Mouse (Mus musculus) kidney, embryonic 16.5 days (tissue): ENCODE data around the gene Dydc1. TPM values are rescaled to one million over a fixed set of nuclear protein-coding genes. Genes with fewer than 3 reads are reported as not detected.
"Not testable (repeated sequence)": the region's sequence is repeated elsewhere in the genome, so short reads cannot be mapped to it uniquely, and the experiment has no call there.

Experiments used
- ATAC-seq: fragments of 200-750 bp; cut with Nextera tagmentation; 2 replicates; pipeline ENCODE4 v1.8.0; 2017; ENCODE audit warnings: moderate TSS enrichment; ENCODE audit not compliant: low FRiP score, low TSS enrichment
- H3K27ac ChIP-seq: fragments of 300-500 bp; sonication (generic); 2 replicates; pipeline ENCODE4 v1.5.1; 2014; ENCODE audit warnings: low read length
- H3K27me3 ChIP-seq: fragments of 300-500 bp; sonication (generic); 2 replicates; pipeline ENCODE4 v1.6.1; 2014; ENCODE audit warnings: low read length, control low read depth, mixed read lengths; ENCODE audit not compliant: insufficient read depth
- H3K36me3 ChIP-seq: fragments of 300-500 bp; sonication (generic); 2 replicates; pipeline ENCODE4 v1.6.1; 2014; ENCODE audit warnings: low read length, control low read depth, mixed read lengths; ENCODE audit not compliant: insufficient read depth
- H3K4me1 ChIP-seq: fragments of 300-500 bp; sonication (generic); 2 replicates; pipeline ENCODE4 v1.6.1; 2014; ENCODE audit warnings: low read length, control low read depth, mixed read lengths; ENCODE audit not compliant: insufficient read depth
- H3K4me2 ChIP-seq: fragments of 300-500 bp; sonication (generic); replicated peaks from 2 replicates; pipeline ENCODE4 v1.6.1; 2014; ENCODE audit warnings: low read depth, low read length
- H3K4me3 ChIP-seq: fragments of 300-500 bp; sonication (generic); 2 replicates; pipeline ENCODE4 v1.5.1; 2014; ENCODE audit warnings: mild to moderate bottlenecking, low read length
- H3K9ac ChIP-seq: fragments of 300-500 bp; sonication (generic); replicated peaks from 2 replicates; pipeline ENCODE4 v1.6.1; 2014; ENCODE audit warnings: low read length
- H3K9me3 ChIP-seq: fragments of 300-500 bp; sonication (generic); 2 replicates; pipeline ENCODE4 v1.6.1; 2016; ENCODE audit warnings: low read length, control low read depth
- WGBS: fragments of 180-500 bp; shearing (Covaris S2); extraction: QIAGEN DNeasy Blood & Tissue Kit; methylation state at CpG from one replicate; pipeline ENCODE4 v1.1.7; 2014; 5-methylcytosine and 5-hydroxymethylcytosine counted together
- polyA plus RNA-seq: library from polyadenylated mRNA; unstranded; fragments of >200 nt; fragmentation: Nextera tagmentation; extraction: Ambion mirVana; gene quantifications from 2 replicates; pipeline ENCODE4 v1.2.1, GENCODE M21; 2015

Dydc1 gene
- polyA plus RNA-seq, 1 experiment from 2014 or later, result not detected

DNA sequence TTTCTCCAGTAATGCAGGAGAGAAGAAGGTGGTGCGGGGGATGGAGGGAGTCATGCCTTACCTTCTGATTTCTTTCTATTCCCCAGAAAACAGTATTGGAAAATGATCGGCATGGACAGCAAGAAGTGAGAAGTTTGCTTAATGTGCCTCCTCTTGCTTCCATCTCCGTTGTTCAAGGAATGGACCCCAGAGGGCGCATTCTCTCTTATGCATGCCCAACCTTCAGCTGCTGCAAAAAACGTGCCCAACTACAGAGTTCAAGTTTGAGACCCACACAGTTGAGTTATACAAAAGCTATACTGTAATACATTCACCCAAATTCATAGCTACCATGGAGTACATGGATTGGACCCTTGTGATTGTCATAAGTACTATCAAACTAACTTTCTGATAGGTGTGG is 20.2 kb upstream of the Dydc1 start:
- Histone ChIP-seq H3K4me3 (no peak overlapping the region), H3K27ac (no peak overlapping the region), H3K9ac (no peak overlapping the region), H3K36me3 (no peaks in the 10 kb centered on the region), H3K4me2 (no peak overlapping the region), H3K9me3 (no peaks in the 10 kb centered on the region), H3K4me1 (no peaks in the 10 kb centered on the region), H3K27me3 (no peaks in the 10 kb centered on the region)
- ATAC-seq, result no peak
- WGBS, result 76% methylated on average over 5 of the region's 5 CpGs

DNA sequence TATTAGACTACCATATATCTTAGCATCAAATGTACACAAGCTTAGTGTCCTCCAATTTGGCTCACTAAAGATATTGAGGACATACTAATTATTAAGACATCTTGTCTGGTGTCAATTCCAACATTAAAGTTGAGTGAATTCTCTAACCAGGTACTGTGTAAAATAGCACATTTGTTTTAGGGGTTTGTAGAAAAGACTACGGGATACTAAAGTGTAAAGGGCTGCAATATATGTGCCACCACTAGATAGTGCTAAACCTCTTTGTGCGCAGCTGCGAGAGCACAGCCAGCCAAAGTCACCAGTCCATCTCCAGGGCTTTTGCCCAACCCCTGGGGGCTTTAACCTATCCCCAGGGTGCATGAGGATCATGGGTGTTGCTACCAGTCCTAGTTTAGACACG is 19.5 kb upstream of the Dydc1 start:
- H3K4me2 ChIP-seq, H3K9ac ChIP-seq, H3K36me3 ChIP-seq, ATAC-seq, H3K9me3 ChIP-seq, H3K27ac ChIP-seq, H3K27me3 ChIP-seq, H3K4me1 ChIP-seq, H3K4me3 ChIP-seq: not testable (repeated sequence)
- WGBS, result 65% methylated on average over 3 of the region's 4 CpGs

DNA sequence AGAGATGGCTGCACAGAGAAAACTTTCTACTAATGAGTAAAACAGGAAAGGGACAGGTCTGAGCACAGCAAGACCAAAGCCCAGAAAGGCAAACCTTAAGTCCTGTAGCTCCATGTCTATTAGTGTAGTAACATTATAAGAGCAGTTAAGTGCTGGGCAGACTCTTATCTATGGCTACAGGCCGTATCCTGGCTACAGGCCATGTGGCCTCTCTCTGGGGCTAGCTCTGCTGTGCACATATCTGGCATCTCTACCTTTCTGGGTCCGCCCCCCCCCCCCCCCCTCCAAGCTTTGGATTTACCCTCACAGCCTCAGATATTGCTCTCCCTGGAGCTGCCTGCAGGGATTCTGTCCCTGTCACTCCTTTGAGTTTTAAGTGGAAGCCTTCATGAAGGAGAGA is 7.5 kb upstream of the Dydc1 start:
- Histone ChIP-seq H3K4me3 (no peak overlapping the region), H3K4me2 (no peak overlapping the region), H3K27ac (no peak overlapping the region), H3K9me3 (no peaks in the 10 kb centered on the region), H3K4me1 (no peaks in the 10 kb centered on the region), H3K36me3 (no peaks in the 10 kb centered on the region), H3K9ac (no peak overlapping the region), H3K27me3 (no peaks in the 10 kb centered on the region)
- no peak for ATAC-seq
- 58% methylated on average over 1 of the region's 2 CpGs for WGBS

DNA sequence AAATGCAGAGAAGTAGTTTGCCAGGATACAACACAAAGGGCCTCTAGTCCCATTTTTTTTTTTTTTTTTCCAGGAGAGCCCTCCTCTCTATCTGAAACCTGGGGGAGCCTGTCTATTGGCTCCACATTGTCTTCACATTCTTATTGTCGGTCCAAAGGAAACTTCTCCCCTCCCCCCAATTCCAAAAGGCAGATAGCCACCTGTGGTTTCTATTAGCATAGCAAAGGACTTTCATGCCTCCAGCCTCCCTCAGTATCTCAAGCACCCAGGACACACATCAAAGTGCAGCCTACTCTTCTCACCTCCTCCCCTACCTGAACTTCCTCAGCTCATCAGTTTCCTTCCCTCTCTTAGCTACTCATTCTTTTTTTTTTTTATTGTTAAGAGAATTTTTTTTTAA is 6.3 kb upstream of the Dydc1 start:
- no peak overlapping the region for H3K4me3 ChIP-seq
- WGBS, result 7% methylated on average over 1 of the region's 1 CpGs
- no peaks in the 10 kb centered on the region for H3K4me1 ChIP-seq
- no peaks in the 10 kb centered on the region for H3K9me3 ChIP-seq
- H3K4me2 ChIP-seq, result no peak overlapping the region
- no peak for ATAC-seq
- H3K36me3 ChIP-seq, result no peaks in the 10 kb centered on the region
- H3K9ac ChIP-seq, result no peak overlapping the region
- no peak overlapping the region for H3K27ac ChIP-seq
- no peaks in the 10 kb centered on the region for H3K27me3 ChIP-seq

DNA sequence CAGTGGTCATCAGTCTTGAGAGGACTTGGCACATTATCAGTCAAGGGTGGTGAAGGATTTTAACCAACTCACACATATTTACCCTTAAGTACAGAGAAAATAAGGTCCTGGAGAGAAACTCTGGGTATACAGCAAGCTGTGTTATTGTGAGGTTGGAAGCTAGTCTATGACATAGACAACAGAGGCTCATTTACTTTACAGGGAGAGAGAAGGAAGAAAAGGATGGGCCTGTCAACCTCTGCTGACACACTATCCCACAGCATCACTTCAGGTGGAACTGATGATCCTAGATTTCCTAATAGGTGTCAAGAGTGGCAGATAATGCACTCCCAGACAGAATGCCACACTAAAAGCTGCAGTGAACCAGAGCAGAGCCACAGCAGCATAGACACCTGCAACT is 3.6 kb upstream of the Dydc1 start, which contains the start of gene Dydc2:
Gene Dydc2, minus strand, starts transcription at position 101 of the 400 bp plus-strand sequence.
- H3K27ac ChIP-seq, result no peak within 1 kb of the TSS
- no peaks in the 10 kb centered on the region for H3K9me3 ChIP-seq
- no peak within 1 kb of the TSS for H3K4me3 ChIP-seq
- H3K4me2 ChIP-seq, result no peak within 1 kb of the TSS
- no peak for ATAC-seq
- H3K36me3 ChIP-seq, result no peaks in the 10 kb centered on the region
- no peak within 1 kb of the TSS for H3K9ac ChIP-seq
- no peaks in the 10 kb centered on the region for H3K27me3 ChIP-seq
- no peaks in the 10 kb centered on the region for H3K4me1 ChIP-seq

DNA sequence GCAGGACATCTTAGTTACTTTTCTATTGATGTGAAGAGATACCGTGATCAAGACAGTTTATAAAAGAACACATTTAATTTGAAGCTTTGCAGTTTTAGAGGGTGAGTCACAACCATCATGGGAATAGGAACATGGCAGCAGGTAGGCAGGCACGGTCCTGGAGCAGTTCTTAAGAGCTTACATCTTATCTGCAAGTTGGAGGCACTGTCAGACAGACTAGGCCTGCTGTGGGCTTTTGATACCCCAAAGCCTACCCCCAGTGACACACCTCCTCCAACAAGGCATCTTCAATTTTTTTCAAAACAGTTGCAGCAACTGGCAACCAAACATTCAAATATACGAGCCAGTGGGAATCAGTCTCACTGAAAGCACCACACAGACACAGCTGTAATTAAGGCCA is 2.4 kb upstream of the Dydc1 start:
- Histone ChIP-seq H3K9ac (no peak overlapping the region), H3K27me3 (no peaks in the 10 kb centered on the region), H3K27ac (no peak overlapping the region), H3K4me2 (no peak overlapping the region), H3K4me3 (no peak overlapping the region), H3K4me1 (no peaks in the 10 kb centered on the region), H3K36me3 (no peaks in the 10 kb centered on the region), H3K9me3 (no peaks in the 10 kb centered on the region)
- no peak for ATAC-seq
- 79% methylated on average over 3 of the region's 3 CpGs for WGBS

DNA sequence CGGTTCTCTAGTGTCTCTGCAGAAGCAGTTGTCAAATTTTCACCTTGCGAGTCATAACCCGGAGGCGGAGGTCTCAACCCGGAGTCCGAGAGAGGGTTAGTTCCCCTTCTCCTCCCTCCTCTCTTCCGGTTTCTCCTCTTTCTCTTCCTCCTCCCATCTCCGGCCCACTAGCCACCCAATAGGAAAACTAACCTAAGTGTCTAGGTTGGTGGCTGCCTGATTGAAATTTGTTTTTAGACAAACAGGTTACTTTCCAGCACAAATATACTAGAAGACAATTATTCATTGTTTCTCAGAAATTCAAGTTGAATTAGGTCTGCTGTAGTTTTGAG is 199 bp downstream of the Dydc1 start:
- H3K9ac ChIP-seq, result 0 out of 2 replicates have a peak overlapping the region, but pooled peaks have one; percentile 12
- 0% methylated on average over 8 of the region's 8 CpGs for WGBS
- H3K4me3 ChIP-seq, result peak overlapping the region; percentile 51
- no peaks in the 10 kb centered on the region for H3K9me3 ChIP-seq
- ATAC-seq, result peak; percentile 61; the same call in 1 of the 2 replicates
- H3K27ac ChIP-seq, result no peak overlapping the region
- H3K27me3 ChIP-seq, result no peaks in the 10 kb centered on the region
- H3K4me1 ChIP-seq, result no peaks in the 10 kb centered on the region
- H3K36me3 ChIP-seq, result no peaks in the 10 kb centered on the region
- H3K4me2 ChIP-seq, result peak overlapping the region; percentile 73

DNA sequence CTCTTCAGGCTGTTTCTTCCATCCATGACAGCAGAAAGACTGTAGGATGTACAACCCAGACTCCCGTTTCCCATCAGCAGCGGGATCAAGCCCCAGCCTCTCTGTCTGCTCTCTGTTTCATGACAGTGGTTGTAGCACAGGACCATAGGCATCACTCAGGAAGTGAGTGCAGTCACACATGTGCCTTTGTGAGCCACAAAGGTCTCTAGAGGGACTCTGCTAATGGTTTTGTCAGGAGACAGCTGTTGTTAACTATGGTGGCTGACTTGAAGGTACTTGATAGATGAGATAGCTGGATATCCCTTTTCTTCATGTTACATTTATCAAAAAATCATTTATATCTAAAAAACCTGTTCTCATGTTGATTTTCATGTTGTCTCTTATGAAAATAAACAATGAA is 9.7 kb downstream of the Dydc1 start:
- H3K4me3 ChIP-seq, result no peak overlapping the region
- WGBS, result 86% methylated on average over 2 of the region's 2 CpGs
- H3K36me3 ChIP-seq, result no peaks in the 10 kb centered on the region
- H3K4me2 ChIP-seq, result no peak overlapping the region
- no peak overlapping the region for H3K9ac ChIP-seq
- H3K4me1 ChIP-seq, result no peaks in the 10 kb centered on the region
- H3K9me3 ChIP-seq, result no peaks in the 10 kb centered on the region
- no peaks in the 10 kb centered on the region for H3K27me3 ChIP-seq
- no peak for ATAC-seq
- no peak overlapping the region for H3K27ac ChIP-seq

DNA sequence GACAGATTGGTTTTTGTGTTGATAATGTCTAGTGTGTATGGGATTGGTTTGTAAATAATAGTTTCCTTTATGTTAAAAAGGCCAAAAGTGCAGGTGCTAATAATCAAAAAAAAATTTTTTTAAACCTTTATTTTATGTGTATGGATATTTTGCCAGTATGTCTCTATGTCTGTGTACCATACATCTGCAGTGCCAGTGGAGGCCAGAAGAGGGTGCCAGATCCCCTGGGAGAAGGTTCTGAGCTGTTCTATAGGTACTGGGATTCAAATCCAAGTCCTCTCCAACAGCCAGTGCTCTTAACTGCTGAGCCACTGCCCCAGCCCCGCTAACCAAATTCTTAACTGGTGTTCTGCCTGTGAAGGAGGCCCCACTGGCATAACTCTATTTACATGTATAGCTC is 14.8 kb downstream of the Dydc1 start:
- no peak for ATAC-seq
- Histone ChIP-seq H3K36me3 (no peaks in the 10 kb centered on the region), H3K27me3 (no peaks in the 10 kb centered on the region), H3K9ac (no peak overlapping the region), H3K4me1 (no peaks in the 10 kb centered on the region), H3K4me2 (no peak overlapping the region), H3K27ac (no peak overlapping the region), H3K4me3 (no peak overlapping the region), H3K9me3 (no peaks in the 10 kb centered on the region)
- 89% methylated on average over 1 of the region's 1 CpGs for WGBS

DNA sequence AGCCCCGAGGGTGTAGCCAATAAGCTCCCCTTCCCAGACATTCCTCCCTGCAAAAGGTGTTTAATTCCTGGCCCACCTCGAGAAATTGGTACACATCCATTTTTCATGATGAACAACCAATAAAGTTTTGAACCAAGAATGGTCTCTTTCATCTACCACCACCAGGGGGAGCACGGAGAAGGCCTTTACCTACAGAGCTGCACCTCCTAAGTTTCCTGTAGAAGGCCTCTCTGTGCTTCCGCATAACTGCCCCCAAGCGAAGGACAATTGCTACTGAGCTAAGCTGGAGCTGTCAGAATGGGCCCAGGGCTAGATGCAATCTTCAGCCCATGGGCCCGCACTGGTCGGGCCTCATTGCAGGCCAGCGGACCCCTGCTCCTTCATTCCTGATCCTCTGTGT is 18.1 kb downstream of the Dydc1 start:
- WGBS, result 49% methylated on average over 8 of the region's 8 CpGs
- Histone ChIP-seq H3K4me1 (no peaks in the 10 kb centered on the region), H3K36me3 (no peaks in the 10 kb centered on the region), H3K4me3 (no peak overlapping the region), H3K9me3 (no peaks in the 10 kb centered on the region), H3K4me2 (no peak overlapping the region), H3K27me3 (no peaks in the 10 kb centered on the region), H3K9ac (no peak overlapping the region), H3K27ac (no peak overlapping the region)
- ATAC-seq, result no peak

DNA sequence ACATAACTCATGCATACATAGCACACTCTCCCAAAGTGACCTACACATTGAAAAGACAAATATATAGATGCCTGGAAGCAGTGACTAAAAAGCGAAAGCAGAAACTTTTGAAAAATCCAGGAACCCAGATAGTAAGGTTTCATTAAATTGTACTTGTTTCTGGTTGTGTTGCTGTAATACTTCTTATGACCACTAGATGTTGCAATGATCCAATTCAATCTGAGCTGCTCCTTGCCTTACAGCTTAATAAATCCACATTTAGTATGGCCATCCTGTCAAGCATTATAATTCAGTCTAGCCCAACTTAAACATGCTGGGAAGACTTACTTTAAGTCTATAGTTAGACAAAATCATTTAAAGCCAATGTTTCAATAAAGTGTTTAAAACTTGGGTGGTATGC is 21.4 kb downstream of the Dydc1 start:
- no peaks in the 10 kb centered on the region for H3K4me1 ChIP-seq
- H3K4me2 ChIP-seq, result no peak overlapping the region
- H3K27ac ChIP-seq, result no peak overlapping the region
- H3K9me3 ChIP-seq, result no peaks in the 10 kb centered on the region
- no peak overlapping the region for H3K9ac ChIP-seq
- no peak overlapping the region for H3K4me3 ChIP-seq
- 51% methylated on average over 1 of the region's 1 CpGs for WGBS
- ATAC-seq, result no peak
- no peaks in the 10 kb centered on the region for H3K27me3 ChIP-seq
- no peaks in the 10 kb centered on the region for H3K36me3 ChIP-seq
